Mouse (Mus musculus): ENCODE measurements at regions not wholly inside any gene's neighbourhood (a gene's known extent, or its start where the extent isn't known, plus 50 kb on each side); places are given as distances from the start of the nearest gene placed in this dataset.

DNA sequence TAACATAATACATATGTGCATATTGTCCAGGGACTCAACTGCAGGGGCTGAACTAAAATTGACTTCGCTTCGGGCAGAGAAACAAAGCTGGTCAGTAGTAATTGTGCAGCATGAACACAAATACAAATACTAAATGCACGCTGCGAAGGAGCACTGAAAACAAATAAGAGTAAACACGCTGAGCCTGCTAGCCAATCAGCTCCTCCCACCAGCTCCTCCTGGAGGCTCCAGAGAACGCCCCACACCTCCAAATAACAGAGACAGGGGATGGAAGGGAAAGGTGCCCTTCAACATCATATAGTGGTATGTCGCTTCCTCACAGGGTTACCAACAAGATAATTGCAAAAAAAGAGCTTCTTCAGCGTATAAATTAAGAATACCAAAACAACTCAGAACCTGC lies 159.6 kb downstream of the Gm11361 start:
- TF ChIP-seq CTCF (IDR thresholded peaks at IDR 0.05; ENCODE audit: borderline replicate concordance, insufficient read depth, low read depth, low read length) (no peak), POLR2A (IDR thresholded peaks at IDR 0.05; ENCODE audit: borderline replicate concordance, insufficient read depth, low read length) (no peak)
